Mouse (Mus musculus) MEL-GATA-1-ER (cell line): ENCODE measurements around the gene Cav3.

Experiments
- DNase-seq: peaks from one replicate; pipeline ENCODE4 v3.0.0-alpha.2; 2012; ENCODE audit warnings: low read depth; ENCODE audit errors: extremely low read depth

Cav3 gene

DNA sequence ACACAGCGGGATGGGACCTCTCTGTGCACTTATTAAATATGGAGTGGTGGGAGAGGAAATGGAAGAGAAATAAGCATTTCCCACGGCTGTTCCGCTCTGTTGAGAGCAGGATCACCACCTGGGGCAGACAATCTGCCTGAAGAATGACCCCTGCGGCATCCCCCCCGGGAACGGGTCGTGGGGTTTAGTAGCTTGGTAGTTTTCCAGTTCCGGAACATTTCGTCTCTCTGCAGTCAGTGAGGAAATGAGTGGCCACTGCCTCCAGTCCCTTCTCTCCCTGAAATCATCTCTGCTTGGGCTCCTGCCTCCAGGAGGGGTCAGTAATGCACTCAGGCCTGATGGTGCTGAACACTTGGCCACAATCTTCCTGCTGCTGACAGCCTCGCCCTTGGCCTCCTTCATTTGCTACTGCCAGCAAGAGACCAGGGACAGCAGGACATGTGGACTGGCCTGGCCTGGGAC is 35.3 kb downstream of the Cav3 start:
- no peak for DNase-seq

DNA sequence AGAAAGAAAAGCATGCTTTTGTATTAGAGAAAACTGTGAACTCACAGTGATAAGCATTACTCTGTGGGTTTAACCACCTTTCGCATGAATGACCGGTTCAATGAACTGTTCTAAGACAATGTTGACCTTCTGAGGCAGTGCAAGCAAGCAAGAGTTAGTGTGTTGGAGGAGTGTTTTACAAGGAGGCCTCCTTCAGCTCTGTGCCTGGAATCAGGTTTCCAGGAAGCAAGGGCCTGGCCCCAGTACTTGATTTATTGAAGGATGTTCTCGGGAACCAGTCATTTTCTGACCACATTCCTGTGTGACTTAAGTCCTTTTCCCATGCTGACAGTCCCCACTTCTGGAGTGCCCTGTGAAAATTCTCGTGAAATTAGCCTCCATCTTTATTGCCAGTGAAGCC is 35.9 kb downstream of the Cav3 start:
- no peak for DNase-seq

DNA sequence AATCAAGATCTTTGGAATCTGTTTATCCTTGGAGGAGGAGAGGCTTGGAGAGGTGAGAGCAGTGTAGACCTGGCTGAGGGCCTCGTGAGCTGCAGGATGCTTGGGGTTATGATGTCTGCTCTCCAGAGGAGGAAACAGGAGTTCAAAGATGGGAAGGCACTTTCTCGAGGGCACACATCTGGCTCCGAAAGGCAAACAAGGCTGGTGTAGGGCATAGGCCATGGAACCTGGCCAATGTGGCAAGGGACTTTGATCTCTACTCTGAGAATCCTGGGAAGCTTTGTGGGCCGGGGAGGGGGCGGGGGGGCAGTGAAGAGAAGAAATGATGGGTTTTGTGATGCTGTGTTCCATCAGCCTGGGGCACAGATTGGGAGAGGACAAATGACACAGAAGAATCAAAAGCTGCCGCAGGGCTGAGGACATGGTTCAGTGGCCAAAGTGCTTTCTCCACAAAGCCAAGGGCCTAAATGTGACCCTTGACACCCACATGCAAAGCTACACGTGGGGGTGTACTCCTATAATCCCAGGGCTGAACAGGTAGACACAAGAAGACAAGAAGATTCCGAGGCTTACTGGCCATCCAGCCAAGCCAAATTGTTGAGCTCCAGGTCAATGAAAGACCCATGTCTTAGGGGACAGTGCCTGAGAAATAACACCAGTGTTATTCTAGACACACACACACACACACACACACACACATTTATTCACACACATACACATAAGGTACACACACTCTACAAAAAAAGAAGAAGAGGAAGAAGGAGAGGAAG is 37.2 kb downstream of the Cav3 start:
- DNase-seq: no peak

DNA sequence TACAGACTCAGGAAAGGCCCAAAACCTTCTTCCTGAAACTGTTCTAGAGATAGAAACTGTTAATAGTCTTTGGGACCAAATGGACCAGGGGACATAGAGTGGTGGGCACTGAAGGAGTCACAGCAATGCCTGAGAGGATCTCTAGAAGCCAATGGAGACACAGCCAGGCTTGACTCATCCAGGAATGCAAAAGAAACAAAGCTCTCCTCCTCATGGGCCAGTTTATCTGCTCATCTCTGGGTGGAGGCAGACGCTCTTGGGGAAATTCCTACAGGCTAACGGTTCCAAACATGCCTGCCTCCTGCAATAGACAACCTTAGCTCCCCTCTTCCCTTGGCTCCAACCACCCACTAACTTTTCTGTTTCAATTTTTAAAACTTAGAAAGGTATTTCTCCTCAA is 38.2 kb downstream of the Cav3 start:
- DNase-seq: no peak

DNA sequence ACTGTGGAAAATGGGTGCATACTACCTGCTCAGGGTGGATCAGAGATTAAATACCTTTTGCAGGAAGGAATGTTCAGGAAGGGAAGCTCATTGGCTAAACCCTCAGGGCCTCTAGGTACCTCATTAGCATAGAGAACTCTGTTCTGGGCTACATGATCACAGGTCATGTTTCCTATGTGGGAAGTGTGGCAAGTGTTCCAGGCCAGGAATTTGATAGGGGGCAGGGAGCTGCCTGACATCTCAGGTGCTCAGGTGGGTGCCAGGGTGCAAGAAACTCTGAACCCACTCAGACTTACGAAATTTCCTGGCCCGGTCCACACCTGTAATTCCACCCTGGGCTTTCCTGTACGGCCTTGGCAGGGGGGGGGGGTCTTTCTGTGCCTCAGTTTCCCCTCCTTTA is 39.4 kb downstream of the Cav3 start:
- no peak for DNase-seq

DNA sequence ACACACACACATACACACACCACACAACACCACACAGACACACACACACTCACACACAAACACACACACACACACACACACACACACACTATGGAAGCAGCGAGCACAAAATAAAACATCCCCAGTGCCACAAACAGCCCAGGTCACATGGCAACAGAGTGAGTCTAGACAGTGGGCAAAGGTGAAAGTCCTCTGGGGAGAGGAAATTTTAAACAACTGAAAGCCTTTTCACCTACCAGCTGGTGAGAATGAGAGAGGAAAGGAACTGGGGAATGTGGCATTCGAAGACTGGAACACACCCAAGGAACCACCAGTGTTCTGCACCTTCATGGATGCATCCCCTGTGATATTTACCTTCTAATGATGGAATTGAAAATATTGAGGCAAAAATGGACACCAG is 40.2 kb downstream of the Cav3 start:
- DNase-seq: no peak

DNA sequence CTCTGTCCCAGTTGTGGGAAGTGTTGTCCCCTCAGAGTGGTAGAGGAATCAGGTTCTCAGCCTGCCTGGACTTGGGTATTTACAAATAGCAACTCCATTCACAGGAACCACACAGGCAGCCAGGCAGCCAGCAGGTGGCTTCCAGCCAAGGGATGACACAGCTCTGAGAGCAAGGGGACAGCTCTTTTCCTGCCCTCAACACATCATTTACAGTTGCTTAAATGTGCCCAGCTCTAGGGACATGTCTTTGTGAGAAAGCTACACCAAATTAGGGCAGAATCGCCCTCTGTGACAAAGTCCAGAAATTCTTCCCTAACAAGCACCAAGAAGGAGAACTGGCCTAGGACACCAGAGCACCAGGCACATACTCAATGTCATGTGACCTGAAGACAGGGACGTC is 41.9 kb downstream of the Cav3 start:
- no peak for DNase-seq

DNA sequence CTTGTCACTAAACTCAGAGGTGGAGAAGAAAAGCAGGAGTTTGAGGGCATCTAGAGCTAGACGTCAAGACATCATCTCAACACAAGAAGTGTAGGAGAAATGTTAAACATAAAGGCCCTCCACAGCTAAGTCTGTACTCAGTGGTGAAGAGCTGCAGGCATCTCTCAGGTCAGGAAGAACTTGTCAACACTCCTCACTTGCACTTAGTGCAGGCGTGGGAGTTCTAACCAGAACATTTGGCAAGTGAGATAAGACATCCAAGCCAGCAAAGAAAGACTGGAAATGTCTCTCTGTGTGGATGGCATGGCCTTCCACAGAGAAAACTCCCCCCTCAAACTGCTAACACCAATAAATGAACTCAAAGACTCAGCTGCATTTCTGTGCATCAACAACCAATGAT is 48.3 kb downstream of the Cav3 start:
- DNase-seq: no peak

DNA sequence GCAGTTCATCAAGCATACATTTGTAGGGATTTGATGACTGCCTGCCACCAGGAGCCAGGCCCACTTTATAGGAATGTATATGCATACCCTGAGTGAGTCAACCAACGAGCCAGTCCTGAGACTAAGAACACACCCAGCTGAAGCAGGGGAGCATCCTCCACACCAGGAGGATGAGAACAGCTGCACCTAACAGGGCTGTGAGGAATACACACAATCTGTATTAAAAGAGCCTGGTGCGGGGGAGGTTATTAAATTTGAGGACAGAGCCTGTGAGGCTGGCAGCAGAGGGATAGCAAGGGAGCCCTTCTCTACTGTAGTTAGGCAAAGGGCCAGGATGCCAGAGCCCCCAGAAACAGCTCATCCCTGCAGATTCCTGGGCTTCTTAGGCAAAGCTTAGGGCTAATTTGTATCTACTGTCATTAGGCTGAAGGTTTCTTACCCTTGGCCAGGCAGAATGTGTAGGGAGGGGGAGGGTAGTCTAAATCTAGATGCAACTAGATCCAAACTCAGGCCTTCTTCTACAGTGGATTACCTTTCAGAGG is 50.4 kb downstream of the Cav3 start:
- no peak for DNase-seq

DNA sequence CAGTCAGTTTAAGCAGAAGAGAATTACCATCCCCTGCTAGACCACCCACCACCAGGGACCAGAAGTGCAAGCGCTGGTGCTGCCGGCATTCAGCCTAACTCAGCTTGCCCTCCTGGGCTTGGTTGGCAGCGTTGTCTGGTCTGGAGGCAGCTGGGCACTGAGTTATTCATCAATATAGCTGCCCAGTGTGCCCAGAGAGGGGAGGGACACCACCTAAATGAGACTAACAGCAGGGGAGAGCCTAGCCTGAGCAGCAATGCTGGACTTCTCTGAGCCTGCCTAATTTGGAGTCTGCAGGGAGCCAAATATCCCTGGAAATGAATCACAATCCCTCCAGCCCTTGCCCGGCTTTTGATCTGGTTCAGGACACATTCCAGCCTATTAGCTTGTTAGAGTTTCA is 51.0 kb downstream of the Cav3 start:
- no peak for DNase-seq

DNA sequence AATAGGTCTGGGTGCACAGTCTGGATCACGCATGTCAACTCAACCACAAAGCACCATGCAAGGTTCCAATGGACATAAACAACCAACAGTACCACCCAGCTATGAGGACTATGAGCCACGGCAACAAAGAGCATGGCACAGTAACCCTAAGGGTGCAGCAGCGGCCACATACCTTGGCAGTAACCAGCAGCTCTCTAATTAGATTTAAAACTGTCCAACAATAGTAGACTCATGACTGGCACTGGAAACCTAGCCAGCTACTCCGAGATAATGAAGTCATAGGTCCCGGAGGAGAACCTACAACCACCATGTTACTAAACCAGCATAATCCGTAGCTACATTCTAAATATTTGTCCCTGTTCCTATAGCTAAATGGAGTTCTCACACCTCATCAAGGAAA is 55.3 kb downstream of the Cav3 start:
- no peak for DNase-seq

DNA sequence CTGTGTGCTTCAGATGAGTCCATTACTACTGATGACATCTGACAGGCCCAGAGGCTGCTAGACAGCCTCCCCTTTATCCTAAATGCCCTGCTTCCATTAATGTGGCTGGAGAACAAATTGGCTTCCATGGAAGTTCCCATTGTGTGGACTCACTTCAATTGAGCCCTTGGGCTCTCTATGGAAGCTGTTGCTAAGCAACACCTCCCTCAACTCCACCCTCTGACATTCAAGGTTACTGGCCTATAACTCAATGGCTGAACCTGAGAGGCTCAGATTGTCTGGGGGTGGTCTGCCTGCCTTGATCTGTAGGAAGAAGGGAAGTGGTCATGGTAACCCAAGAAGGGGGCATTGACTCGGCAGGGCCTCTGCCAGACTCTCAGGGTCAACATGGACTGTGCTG is 57.2 kb downstream of the Cav3 start:
- no peak for DNase-seq

DNA sequence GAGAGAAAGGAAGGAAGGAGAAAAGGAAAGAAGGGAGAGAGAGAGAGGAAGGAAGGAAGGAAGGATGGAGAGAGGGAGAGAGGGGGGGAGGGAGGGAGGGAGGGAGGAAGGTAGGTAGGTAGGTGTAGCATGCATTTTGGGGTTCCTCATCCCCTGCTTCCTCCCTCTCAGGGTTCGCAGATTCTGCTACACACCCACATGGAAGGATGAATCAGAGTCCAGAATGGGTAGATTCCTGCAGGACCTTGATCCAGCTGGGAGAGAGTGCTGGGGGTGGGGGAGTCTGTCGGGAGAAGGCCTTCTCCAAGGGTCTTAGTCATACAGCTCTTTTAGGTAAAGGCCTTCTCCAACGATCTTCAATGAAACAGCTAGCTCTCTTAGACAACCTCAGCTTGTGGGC is 58.3 kb downstream of the Cav3 start:
- DNase-seq: no peak

DNA sequence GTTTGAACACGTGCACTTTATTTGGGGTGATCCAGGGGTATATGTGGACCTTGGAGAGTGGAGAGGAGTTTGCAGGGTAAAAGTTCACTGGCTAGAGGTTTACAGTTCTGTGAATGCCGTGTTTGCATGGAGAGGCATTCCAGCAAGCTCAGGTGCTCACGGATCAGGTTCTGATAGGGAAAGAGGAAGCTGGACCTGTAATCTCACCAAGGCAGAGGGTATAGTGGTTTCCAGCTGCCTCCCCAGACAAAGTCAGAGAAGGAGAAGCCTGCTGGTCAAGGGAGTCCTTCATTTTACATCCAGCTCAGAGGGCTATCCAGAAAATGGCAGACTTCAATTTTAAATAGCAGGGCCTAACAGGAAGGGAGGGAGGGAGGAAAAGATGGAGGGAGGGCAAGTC is 58.7 kb downstream of the Cav3 start:
- no peak for DNase-seq
